ENCODE assay signal across 9 mouse cellular contexts in the genomic region with DNA sequence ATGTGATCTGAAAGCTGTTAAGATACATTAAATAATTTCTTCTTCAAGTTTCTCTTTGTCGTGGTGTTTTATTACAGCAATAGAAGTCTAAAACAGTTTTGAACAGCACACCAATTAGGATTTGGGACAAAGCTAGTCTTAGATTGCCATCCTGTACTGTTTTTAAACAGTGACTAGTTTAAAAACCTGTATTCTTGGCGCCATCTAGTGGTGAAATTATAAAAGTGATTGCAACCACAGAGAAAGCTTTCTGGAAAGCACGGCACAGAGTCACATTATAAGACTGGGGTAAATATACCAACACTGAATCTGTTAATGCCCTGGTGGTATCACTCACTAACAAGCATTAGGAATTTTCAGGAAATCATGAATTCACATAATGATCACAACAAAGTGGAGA.
DNase-seq lines count a peak whose midpoint lies in the region; ATAC-seq and TF ChIP-seq lines count a peak whose summit lies in the region.
"Had no signal": no experiment of that assay in that cellular context is flagged by ENCODE, and none has a peak within 500 bp of the region (broad histone marks: within the 10 kb centered on the region; RNA-seq: fewer than 3 reads in every experiment).

No protein-coding gene starts in this region.

- peak; percentile 67 for DNase-seq in heart, postnatal 0 days (ENCODE audit: low spot score)
- no peak for DNase-seq in heart, postnatal 36 days
- DNase-seq in midbrain, embryonic 11.5 days (ENCODE audit: low spot score, missing footprints): peak; percentile 92
- peak; percentile 31 for DNase-seq in brain, adult 2 months (ENCODE audit: low read depth, low spot score)
- DNase-seq in naive thymus-derived CD4-positive, alpha-beta T cell, adult 2 months (ENCODE audit: low read depth): peak; percentile 54
- no peak for DNase-seq in gastrocnemius, postnatal 4 days (ENCODE audit: low spot score in 2 of 2)
- DNase-seq in right cerebral cortex, postnatal 36 days (ENCODE audit: low spot score in 2 of 2): no peak

- no peak for ATAC-seq in heart, postnatal 0 days (ENCODE audit: insufficient read depth, low read depth)
- no peak; the same call in 1 of the 2 replicates for ATAC-seq in midbrain, embryonic 11.5 days (ENCODE audit: low FRiP score)
- no peak for ATAC-seq in midbrain, embryonic 15.5 days (replicated peaks)

- intact Hi-C loops in heart, postnatal 36 days (cut with DNase I): loop anchor here (2.0 to 5.0 kb wide), 3 partner anchors 115 to 534 kb away; no protein-coding TSS in a partner anchor

- H3K27ac ChIP-seq in heart, postnatal 0 days (ENCODE audit: low read depth): no peak overlapping the region
- H3K27ac ChIP-seq in midbrain, embryonic 11.5 days (ENCODE audit: low read depth, low read length): no peak overlapping the region
- H3K27ac ChIP-seq in midbrain, embryonic 15.5 days: no peak overlapping the region

- H3K4me2 ChIP-seq in heart, postnatal 0 days (ENCODE audit: low read depth, low read length): no peak overlapping the region
- H3K4me2 ChIP-seq in midbrain, embryonic 11.5 days: no peak overlapping the region
- no peak overlapping the region for H3K4me2 ChIP-seq in midbrain, embryonic 15.5 days

- TF ChIP-seq EP300 in heart, postnatal 0 days (IDR thresholded peaks at IDR 0.05; ENCODE audit: low read depth): no peak

- H3K9ac ChIP-seq in heart, postnatal 0 days (replicated peaks; ENCODE audit: low read depth, low read length): no peak overlapping the region
- no peak overlapping the region for H3K9ac ChIP-seq in midbrain, embryonic 11.5 days (ENCODE audit: low read length)
- no peak overlapping the region for H3K9ac ChIP-seq in midbrain, embryonic 15.5 days

- no peaks in the 10 kb centered on the region for H3K4me1 ChIP-seq in heart, postnatal 0 days (ENCODE audit: control insufficient read depth, insufficient read depth)
- H3K4me1 ChIP-seq in midbrain, embryonic 11.5 days (ENCODE audit: control insufficient read depth, insufficient read depth, low read length): no peaks in the 10 kb centered on the region
- no peaks in the 10 kb centered on the region for H3K4me1 ChIP-seq in midbrain, embryonic 15.5 days

- H3K27me3 ChIP-seq in heart, postnatal 0 days (ENCODE audit: control insufficient read depth, insufficient read depth, low read length): no peaks in the 10 kb centered on the region
- no peaks in the 10 kb centered on the region for H3K27me3 ChIP-seq in midbrain, embryonic 11.5 days (ENCODE audit: control insufficient read depth, insufficient read depth, low read length)
- H3K27me3 ChIP-seq in midbrain, embryonic 15.5 days (replicated peaks): no peaks in the 10 kb centered on the region

- 19% methylated on average over 3 of the region's 3 CpGs for WGBS in heart, postnatal 0 days
- 26% methylated on average over 3 of the region's 3 CpGs for WGBS in midbrain, embryonic 11.5 days
- WGBS in midbrain, embryonic 15.5 days: 31% methylated on average over 3 of the region's 3 CpGs

- H3K36me3 ChIP-seq in heart, postnatal 0 days (replicated peaks; ENCODE audit: control insufficient read depth, insufficient read depth, low read length): no peaks in the 10 kb centered on the region
- no peaks in the 10 kb centered on the region for H3K36me3 ChIP-seq in midbrain, embryonic 11.5 days (ENCODE audit: control insufficient read depth, insufficient read depth, low read length)
- H3K36me3 ChIP-seq in midbrain, embryonic 15.5 days (replicated peaks): no peaks in the 10 kb centered on the region

- H3K4me3 ChIP-seq in heart, postnatal 0 days (ENCODE audit: low read depth, low read length): no peak overlapping the region
- no peak overlapping the region for H3K4me3 ChIP-seq in midbrain, embryonic 11.5 days (ENCODE audit: low read depth, low read length)
- H3K4me3 ChIP-seq in midbrain, embryonic 15.5 days: no peak overlapping the region
- H3K4me3 ChIP-seq: myocyte had no signal

- no peaks in the 10 kb centered on the region for H3K9me3 ChIP-seq in heart, postnatal 0 days (replicated peaks; ENCODE audit: control insufficient read depth, low read length)
- H3K9me3 ChIP-seq in midbrain, embryonic 11.5 days (ENCODE audit: control insufficient read depth, low read length): no peaks in the 10 kb centered on the region
- H3K9me3 ChIP-seq in midbrain, embryonic 15.5 days: no peaks in the 10 kb centered on the region

- TF ChIP-seq CTCF in heart, postnatal 0 days (IDR thresholded peaks at IDR 0.05; ENCODE audit: low read depth): peak; percentile 68

Comparison
In these comparisons a context has a peak if more than half of its experiments do, and no peak if none do; other contexts are left out.
1. DNase-seq: peak in heart, postnatal 0 days (single experiment), midbrain, embryonic 11.5 days (single experiment), brain, adult 2 months (single experiment) and naive thymus-derived CD4-positive, alpha-beta T cell, adult 2 months (single experiment); none in heart, postnatal 36 days (0 of 2), gastrocnemius, postnatal 4 days (0 of 2) and right cerebral cortex, postnatal 36 days (0 of 2).